Mouse (Mus musculus) left cerebral cortex, postnatal 14 days (tissue): ENCODE measurements around the gene Sergef. TPM values are rescaled to one million over a fixed set of nuclear protein-coding genes. Genes with fewer than 3 reads are reported as not detected.
A peak's percentile ranks its signal among the peaks of the same experiment; 100 is the strongest.

Experiments used
- DNase-seq, 2 experiments: peaks; one replicate each; pipeline ENCODE4 v3.0.0; 2021 to 2022; ENCODE audit warnings: low spot score in 2 of 2, mixed read lengths in 1 of 2
- intact Hi-C: fragments of 180-260 bp; cut with DNase I; formaldehyde crosslinking; loops from one replicate; pipeline ENCODE4 v1.15.1; 2025
- total RNA-seq, 2 experiments: library from RNA; stranded (reverse); gene quantifications; 2 replicates each; pipeline ENCODE4 v1.2.3; 2021

The Sergef gene
- total RNA-seq, 2 experiments from 2014 or later = 57.2 to 66.4 TPM

DNA sequence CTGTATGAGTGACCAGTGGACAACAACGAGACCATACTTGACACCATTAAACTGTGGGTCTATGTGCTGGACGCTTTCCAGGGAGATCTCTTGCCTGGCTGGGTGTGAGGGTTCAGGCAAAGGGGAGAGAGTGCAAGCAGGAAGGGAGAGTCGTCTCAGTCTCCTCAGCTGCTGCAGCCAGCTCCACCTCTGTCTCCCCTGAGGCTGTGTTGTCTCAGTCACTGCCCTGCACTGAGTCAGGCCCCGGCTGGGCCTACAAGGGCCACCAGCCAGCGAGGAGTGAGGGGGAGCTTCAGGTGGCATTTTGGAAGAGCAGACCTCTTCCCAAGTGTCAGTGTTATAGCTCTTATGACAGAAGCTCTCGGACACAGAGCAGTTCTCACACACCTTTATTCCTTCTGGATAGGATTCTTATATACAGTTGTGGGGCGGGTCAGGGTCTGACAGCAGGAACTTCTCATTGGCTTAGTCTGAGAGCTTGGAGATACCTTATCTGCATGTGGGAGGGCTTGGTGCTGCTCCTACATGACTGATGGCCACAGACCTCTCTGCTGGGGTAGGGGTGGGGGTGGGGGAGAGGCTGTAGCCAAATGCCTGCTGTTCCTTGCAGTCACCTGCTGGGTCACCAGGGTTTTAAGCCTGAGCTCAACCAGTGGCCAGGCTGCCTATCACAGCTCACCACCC, 168.4 kb downstream of the Sergef start:
- DNase-seq = no peak
- intact Hi-C loops = no loop called here

GRCm38 (mm10) chr7:46469542-46469941, 170.1 kb downstream of the Sergef start:
- DNase-seq = no peak
- intact Hi-C loops = no loop called here

DNA sequence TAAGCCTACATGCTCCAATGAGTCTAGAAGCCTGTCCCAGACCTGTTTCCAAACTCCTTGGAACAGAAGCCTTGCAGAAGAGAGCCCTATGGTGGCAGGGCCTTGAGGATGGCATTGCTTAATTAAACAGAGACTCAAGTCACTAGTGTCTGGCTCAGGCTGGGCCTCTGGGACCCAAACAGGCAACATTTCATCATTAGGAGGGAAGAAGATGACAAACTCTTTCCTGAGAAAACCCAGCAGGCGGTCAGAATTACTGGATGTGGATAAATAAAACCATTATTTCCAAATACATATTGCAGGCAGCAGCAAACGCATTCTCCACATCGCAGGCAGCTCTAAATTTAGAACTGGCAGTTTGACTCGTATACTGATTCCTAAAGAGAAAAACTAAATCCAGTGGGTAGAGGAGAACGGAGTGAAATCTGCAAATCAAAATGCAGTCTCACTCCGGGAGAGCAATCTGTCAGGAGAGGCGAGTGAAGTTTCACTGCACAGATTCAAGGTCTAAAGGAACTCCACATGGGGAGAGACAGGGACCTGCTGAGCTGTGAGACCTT, 173.1 kb downstream of the Sergef start:
- intact Hi-C loops = no loop called here
- DNase-seq = peak; percentile 34 to 43

DNA sequence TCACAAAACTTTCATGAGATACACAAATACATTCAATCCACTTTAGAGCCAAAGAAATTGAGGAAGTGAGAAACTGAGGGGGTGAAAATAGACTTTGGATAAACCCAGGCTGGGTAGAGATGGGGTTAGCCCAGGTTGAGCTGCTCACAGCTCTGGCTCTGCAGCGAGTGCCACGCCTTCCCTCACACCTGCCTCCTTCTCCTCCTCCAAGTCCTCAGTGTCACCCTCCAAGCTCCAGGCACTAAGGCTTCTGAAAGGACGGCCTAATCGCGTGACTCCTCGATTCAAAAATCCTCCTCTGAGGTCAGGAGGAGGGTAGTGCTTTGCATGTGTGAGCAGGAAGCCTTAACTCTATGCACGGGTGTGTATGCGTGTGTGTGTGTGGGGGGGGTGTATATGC, 176.5 kb downstream of the Sergef start:
- no peak for DNase-seq
- intact Hi-C loops = no loop called here

DNA sequence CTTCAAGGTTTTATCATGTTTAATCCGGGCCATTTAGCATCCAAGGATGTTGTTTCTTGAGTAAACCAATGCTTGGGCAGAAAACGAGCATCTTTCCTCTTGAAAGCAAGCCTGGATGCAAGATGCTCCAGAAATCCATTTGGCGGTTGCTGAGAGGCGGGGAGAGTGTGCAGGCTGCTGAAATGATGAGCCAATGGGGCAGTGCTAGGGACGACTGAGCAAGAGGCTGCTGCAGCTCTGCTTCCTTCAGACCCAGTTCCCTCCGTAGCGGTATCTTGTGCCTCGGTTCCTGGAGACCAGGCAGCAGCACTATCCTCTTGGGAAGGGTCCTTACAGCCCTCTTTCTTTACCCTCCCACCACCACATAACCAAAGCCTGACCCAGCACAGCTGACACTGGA, 177.3 kb downstream of the Sergef start:
- peak in 1 of 2 experiments; percentile 39 for DNase-seq
- intact Hi-C loops = no loop called here

- intact Hi-C loops = no loop called here
- no peak for DNase-seq
Measured at GRCm38 (mm10) chr7:46459605-46460245, 179.9 kb downstream of the Sergef start.

- intact Hi-C loops = no loop called here
- no peak for DNase-seq
Measured at GRCm38 (mm10) chr7:46459200-46459599, 180.4 kb downstream of the Sergef start.

DNA sequence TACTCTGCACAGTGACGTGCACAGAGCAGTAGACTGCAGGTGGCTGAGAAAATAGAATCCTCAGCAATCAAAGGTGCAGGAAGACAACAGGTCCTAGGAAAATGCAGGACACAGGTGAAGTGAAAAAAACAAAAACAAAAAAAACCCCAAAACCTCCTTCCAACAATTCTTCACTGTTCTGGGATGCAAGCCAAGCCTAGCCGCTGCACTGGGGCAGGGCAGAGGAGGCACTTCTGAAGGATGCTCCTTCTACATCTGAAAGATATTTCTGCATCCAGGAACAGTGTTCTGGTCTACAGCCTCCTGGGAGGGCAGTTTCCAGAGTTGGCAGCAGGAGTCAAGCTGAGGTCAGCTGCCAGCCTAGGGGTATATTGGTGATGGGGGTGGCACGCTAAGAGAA, 181.7 kb downstream of the Sergef start:
- intact Hi-C loops = no loop called here
- no peak for DNase-seq

DNA sequence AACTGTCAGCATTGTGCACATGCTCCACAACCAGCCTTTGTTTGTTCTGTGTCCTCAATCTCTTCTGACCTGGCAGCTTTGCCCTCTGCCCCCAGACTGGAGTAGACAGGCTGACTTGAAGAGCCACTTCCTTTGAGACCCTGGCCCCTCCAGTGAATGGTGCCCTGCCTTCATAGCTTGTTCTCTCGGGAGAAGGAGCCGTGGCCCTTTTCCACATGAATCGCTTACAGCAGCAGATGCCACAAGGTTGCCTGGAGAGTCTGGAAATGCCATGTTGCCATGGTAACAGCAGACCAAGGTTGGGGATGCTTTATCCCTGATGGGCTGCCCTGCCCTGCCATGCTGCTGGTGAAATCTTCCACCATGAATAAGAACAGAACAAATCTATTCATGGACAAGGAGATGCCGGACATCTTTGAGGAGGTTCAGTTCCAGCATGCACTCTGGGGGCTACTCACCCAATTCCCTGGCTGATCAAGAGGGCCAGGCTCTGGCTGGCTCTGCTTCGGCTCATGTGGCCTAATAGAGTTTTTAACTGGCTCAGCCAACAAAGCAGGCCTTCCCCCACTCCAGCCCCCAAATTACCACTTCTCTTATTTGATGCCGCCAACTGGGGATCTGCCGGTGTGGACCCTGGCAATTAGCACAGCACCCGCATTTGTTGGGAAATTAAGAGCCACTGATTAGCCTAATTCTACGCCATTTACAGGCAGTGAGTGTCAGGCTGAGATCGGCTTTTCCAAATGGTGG, 185.5 kb downstream of the Sergef start:
- intact Hi-C loops = no loop called here
- DNase-seq = peak in 1 of 2 experiments; percentile 41

- intact Hi-C loops = no loop called here
Measured at GRCm38 (mm10) chr7:46448922-46449645, 190.5 kb downstream of the Sergef start.

DNA sequence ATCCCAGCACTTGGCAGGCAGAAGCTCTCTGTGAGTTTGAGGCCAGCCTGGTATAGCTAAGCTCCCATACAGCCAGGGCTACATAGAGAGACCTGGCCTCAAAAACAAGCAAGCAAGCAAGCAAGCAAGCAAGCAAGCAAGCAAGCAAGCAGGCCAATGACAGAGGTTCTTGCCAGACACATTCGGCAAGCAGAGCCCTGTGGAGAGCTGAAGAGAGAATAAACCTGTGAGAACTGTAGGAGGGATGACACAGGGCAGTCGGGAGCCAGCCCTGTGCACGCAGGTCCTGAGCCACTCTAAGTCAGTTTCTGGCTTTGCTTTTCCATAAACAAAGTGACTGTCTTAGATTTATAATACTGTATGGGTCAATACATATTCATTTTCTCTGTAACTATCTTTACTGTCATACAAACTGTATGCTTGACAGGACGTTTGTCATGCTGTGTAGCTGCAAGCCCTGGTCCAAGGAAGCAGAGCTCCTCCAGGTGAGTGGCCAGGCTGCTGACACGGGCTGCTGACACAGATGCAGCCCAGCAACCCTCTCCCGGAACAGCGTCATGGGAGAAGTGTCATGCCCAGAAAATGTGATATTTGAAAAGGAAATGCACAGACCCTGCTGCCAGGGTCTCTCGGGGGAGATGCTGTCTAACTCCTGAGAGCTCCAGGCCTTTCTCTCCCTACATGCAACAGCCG, 192.0 kb downstream of the Sergef start:
- DNase-seq = no peak
- intact Hi-C loops = no loop called here

More at GRCm38 (mm10) chr7:46448922-46449645, 190.5 kb downstream of the Sergef start:
- DNase-seq = peak in 1 of 2 experiments; percentile 47

DNA sequence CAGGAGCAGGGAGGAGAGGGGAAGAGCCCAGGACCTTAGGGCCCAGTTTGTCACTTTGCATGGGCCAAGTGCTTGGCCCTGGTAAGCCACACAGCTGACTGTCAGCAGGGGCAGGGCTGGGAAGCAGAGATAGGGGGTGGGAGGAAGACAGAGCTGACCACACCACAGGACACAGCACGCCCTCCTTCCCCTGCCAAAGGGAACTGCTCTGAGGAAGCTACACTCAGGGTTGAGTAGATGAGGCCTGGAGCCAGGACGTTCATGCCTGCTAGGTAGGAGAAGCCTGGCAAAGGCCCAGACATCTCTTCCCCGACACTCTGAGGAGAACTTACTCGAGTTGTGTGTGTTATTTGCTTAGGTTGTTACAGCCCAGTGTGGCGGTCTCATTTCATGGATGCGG, 193.7 kb downstream of the Sergef start:
- intact Hi-C loops = no loop called here
- DNase-seq = no peak

DNA sequence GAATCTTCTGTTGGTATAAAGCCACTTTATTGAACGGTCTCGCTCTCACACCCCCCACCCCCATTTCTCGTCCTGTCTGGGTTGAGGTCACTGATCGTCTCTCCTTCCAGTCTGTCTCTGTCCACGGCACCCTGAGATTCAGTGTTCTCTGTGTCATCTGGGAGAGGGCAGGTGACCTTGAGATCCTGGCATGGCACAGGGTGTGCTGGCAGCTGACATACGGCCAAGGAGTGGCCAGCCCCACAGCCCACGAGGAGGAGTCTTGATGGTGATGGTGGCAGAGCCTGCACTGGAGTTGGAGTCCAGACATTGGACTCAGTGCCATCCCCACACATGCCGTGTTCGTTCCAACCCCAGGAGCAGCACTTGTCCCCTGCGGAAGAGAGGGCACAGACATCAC, 196.4 kb downstream of the Sergef start:
- intact Hi-C loops = no loop called here
- DNase-seq = no peak

GRCm38 (mm10) chr7:46438537-46439141, 201.0 kb downstream of the Sergef start:
- intact Hi-C loops = no loop called here

GRCm38 (mm10) chr7:46435833-46436232, 203.8 kb downstream of the Sergef start:
- intact Hi-C loops = no loop called here
- no peak for DNase-seq

More at GRCm38 (mm10) chr7:46438537-46439141, 201.0 kb downstream of the Sergef start:
- DNase-seq = no peak

DNA sequence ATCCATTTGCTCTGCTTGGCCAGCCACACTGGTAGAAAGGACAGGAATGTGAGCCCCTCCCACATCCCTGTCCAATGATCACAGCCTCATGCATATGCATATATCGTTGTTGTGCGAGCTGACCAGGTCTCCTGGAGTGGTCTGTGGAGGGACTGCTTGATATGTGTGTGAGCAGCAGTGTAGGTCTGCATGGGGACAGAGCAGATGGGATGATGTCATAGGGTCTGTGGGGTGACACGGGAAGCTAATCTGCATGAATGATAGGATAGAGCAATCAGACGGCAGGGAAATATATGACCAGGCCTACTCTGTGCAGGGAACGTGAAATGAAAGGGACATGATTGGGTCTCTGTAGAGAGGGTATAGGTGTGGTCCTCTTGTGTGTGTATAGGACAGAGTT, 205.7 kb downstream of the Sergef start:
- no peak for DNase-seq
- intact Hi-C loops = no loop called here

DNA sequence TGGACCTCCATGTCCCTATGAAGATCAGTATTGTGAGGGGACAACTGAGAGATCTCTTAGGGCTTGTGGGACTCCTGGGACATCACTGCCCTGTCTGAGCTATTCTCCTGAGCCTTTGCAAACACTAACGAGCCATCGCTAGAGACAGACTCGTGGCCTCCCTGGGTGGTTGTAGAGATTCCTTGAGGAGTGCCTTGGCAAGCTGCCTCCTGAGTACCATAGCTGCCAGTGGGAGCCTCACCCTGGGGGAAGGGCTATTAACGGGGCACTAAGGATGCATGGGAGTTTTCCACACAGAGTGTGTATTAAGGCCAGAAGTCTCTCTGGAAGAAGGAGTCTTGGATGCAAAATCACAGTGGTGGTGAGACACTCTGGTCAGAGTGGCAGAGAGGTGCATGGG, 214.6 kb downstream of the Sergef start:
- DNase-seq = no peak
- intact Hi-C loops = no loop called here

DNA sequence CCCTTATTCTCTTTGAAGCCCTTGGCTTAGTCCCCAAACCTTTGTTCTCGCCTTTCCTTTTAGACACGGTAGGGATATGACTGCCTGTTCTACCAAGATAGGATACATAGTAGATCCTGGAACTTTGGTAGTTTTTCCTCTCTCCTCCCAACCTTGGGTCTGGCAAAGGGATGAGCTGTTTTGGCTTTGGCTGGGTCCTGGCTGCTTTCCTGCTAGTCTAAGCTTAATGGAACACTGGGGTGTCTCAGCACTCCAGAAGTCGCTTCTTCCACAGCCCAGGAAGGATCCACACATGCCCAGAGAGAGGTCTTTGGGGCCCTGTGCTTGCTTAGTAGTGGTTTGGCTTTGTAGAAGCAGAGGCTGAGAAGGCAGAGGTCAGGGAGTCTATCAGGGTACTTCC, 215.7 kb downstream of the Sergef start:
- intact Hi-C loops = no loop called here
- DNase-seq = no peak
